Mouse (Mus musculus) left cerebral cortex, adult 8-10 months (tissue): Measurements from ENCODE around the gene Cldn10. TPM values are rescaled to one million over a fixed set of nuclear protein-coding genes. Genes with fewer than 3 reads are reported as not detected.

ENCODE experiments used
- DNase-seq, 2 experiments: peaks; one replicate each; pipeline ENCODE4 v3.0.0; 2022; ENCODE audit warnings: low spot score in 2 of 2
- total RNA-seq, 4 experiments: library from RNA; stranded (reverse); gene quantifications; 2 replicates each; pipeline ENCODE4 v1.2.4; 2022

Gene Cldn10
- total RNA-seq, 4 experiments from 2014 or later: 21.3 to 33.1 (median 30.4) TPM

DNA sequence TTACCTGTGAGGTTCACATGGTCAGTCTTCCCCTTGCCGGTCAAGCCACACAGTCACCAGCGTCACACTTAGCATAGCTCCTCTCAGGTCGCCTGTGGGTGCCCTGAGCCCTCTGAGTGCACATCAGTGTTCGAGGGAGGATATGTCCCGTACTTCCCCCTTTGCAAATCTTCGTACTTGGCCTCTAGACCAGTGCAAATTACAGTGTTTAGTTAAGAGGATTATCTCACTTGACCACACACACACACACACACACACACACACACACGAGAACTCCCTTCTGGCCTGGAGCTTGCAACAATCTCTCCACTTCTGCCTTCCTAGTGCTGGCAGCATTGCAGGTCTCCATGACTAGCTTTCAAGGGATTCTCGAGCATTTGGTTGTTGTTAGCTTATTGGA is 38.6 kb downstream of the Cldn10 start:
- no peak for DNase-seq

DNA sequence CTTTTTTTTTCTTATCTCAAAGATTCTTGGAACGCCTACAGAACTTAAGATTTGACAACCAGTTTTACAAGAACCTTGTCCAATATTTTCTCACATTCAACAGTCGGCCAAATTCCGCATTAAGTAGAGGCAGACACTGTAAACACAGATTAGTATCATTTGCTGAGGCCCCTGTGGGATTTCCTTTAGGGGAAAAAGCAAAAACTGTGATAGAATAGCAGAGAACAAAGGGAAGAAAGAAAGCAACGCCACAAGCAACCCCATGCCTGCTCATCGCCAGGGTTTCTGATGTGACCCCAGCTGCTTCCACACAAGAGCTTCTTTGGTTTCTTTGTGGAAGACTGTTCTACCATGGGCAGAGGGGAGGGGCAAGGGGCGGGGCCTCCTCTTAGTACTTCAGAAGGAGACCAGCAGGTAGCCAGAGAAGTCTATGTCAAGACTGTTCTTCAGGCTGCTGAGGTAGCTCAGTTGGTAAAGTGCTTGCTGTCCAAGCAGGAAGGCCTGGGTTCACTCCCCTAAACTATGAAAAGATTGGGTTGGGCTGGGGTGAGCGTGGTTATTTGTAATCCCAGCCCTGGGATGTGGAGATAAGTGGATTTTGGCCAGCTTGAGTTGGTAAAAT is 39.7 kb downstream of the Cldn10 start:
- DNase-seq: no peak

DNA sequence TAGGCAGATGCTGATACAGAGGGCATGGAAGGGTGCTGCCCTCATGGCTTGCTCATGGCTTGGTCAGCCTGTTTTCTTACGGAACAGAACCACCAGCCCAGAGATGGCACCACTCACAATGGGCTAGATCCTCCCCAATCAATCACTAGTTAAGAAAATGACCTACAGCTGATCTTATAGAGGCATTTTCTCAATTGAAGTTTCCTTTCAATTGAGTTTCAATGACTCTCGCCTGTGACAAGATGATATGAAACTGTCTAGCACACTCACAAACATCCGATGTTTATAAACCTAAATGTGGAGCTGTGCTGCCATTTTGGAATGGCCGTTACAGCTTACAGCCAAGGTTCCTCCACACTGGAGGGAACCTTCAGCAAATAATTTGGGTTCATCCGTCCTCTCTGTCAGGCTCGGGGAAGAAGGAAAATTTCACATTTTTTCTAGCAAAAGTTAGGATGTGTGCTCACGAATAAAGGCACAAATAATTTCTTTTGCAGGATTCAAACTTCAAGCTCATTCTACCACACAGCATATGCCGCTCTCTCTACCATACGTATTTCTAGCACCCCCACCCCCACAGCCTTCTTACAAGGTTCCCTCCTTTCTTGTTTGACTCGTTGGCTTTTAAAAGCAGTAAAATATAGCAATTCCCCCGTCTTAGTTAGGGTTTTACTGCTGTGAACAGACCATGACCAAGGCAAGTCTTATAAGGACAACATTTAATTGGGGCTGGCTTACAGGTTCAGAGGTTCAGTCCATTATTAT is 41.8 kb downstream of the Cldn10 start:
- DNase-seq: peak in 1 of 2 experiments; percentile 29

DNA sequence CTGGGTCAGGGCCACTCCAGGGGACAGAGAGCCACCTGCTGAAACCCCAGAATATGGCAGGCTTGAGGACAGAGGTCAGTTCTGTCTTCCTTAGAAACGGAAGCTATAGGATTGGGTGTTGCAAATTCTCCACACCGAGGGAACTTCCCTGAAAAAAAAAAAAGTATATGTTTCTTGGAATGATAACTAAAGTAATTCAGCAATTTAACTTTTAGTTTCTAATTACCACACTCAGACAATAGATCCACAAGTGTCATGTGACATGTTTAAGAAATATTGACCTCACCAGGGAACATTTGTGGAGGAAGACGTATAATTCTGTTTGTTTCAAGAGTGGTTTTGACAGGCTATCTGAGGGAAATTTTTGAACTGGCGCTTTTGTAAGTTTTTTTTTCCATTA is 43.9 kb downstream of the Cldn10 start:
- DNase-seq: no peak

DNA sequence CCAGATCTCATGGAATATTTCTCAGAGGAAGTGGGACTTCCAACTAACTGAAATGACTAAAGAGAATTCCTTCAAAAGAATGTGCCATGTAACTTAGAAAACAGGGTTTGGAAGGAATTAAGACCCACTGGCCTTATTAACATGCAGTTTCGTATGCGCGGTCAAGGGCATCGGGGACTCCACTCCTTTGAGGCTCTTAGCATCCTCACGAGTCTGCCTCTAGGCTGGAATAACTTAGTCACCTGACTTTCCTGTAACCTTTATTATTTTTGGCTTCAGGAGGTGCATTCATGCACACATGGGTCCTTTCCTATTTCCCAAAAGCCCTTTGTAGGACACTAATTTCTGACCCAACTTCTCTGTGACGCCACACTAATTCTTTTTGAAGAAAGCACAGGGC is 45.5 kb downstream of the Cldn10 start:
- no peak for DNase-seq

DNA sequence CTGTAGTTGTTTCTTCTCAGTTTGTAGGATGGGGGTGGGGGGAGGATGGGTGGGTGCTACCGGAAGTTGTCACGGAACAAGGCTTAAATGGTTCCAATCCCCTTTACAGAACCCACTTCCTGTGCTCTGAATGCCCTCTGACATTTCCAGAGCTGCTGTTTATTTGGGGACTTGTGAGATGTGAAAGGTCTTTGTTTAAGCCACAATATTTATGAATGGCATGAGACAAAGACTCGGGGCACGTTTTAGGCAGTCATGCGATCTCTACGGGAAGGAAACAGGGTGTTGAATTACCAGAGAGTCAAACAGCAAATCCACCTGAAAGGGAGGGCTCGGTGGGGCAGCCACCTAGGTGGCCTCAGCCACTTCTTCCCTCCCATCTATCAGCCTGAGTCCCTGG is 46.6 kb downstream of the Cldn10 start:
- DNase-seq: no peak

DNA sequence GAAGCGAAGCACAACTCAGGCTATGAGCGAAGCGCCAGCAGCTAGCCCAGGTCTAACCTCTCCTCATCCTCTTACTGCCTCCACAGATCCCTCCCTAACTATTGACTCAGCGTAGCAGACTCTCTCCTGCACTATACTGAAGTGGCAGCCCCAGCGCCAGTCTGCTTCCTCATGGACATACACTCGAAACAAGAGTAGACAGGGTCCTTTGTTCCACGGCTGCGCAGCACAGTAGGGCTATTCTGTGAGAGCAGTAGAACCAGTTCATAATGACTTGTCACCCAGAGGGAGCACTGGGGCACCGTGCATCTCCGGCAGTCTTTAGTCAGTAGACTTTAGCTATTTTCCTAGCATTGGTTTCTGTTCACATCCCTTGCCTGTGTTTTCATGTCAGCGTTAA is 48.4 kb downstream of the Cldn10 start:
- DNase-seq: no peak

DNA sequence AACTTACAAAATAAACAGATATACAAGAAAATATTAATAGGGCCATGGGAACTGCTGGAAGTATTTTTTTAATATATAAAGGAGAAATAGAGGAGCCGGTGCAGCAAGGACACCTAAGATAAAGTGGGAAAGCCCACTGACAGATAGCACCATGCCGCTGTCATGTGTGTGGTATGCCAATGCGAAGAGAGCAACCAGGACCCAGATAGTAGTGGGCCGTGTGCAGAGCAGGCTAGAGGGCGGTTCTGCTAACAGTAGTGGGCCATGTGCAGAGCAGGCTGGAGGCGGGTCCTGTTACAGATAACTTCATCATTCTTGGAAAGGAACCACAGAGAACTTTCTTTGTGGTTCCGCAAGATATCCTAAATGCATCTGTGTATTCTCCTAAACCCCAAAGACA is 49.0 kb downstream of the Cldn10 start:
- DNase-seq: no peak

DNA sequence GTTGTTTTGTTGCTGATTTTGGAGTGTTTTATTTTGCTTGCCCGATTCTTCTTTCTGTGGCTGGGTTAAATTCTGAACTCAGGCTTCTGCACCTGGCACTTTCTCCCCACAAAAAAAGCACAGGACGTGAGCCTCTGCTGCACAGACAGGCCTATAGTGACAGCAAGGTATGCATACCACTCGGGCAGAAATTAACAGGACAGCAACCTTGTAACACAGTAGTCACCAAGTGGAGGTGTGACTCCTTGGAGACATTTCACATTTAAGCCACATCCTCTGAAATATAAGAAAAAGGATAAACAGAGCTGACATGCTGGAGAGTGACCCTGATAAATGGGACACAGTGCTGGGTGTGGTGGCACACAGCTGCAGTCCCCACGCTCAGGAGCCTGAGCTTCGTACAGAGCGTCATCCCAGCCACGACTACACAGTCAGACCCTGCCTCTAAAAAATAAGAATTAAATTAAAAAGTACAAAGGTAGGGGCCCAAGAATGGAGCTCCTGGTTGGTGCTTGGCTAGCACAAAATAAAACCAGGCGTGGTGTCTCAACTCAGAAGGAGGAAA is 50.9 kb downstream of the Cldn10 start:
- no peak for DNase-seq

DNA sequence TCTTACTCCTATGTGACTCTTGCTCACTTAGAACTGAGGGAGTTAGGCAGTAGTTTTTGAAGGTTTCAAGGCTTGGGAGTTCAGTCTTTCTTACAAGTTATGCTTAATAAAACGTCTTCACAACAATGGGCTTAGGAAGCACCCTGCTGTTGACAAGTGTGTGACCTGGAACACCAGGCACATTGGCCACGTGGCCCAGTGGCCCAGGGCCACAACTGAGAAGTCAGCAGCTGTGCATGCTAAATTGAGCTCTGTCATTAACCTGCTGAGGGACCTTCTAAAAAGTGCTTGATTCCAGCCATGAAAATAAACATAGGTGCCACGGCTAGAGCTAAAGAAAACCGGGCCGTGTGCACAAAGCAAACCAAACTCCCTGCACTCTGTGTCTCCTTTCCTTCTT is 51.7 kb downstream of the Cldn10 start:
- DNase-seq: no peak

DNA sequence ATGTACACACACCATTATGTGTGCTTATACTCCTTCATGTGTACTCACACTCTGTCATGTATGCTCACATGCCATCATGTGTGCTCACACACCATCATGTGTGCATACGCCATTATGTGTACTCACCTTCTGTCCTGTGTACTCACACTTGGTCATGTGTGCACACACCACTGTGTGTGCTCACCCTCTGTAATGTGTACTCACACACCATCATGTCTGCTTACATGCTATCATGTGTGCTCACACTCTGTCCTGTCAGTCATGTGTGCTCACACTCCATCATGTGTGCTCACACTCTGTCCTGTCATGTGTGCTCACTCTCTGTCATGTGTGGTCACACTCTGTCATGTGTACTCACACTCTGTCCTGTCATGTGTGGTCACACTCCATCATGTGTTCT is 52.3 kb downstream of the Cldn10 start:
- no peak for DNase-seq

DNA sequence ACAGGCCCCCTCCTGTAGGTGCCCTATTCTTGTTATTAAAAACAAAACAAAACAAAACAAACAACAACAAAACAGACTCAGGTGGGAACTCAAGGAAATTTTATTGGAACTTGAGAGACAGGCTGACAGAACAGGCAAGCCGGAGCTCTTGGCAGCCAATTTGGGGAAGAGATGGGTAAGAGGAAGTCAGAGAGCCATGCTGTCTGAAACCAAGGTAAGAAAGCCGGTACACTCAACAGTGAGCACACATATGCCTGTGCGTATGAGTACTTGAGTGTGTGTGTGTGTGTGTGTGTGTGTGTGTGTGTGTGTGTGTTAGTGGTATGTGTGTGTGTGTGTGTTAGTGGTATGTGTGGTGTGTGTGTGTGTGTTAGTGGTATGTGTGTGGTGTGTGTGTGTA is 54.6 kb downstream of the Cldn10 start:
- DNase-seq: no peak

DNA sequence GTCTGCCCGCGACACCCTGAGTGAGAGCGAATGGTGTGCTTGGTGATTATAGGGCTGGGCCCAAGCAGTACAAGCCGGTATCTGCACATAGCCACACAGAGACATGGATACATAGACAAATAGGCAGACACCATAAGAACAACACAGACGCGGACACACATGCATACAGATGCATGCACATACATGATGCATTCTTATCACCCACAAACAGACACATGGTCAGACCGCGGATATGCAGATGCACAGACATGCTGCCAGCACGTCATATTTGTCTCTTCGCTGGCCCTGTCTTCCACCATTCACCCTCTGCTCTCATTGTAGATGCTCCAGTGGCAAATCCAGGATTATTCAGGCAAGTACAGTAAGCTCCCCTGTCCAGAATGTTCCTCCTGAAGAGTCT is 59.1 kb downstream of the Cldn10 start:
- DNase-seq: no peak

DNA sequence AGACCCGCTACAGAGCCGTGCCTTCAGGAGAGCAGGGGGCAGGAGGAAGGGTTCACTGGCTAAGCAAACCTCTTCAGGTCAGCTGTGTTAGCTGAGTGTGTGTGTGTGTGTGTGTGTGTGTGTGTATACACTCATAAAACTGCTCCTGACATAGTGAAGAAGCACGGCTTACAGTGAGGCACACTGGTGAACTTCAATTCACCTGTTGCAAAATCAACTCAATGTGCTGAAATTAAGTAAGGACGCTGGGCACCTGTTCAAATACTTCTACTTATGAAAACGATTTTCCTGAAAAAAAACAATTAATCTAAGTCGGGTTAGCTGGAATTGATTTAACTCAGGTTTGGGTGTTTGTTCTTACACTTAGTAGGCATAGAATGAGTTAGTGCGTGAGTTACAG is 60.5 kb downstream of the Cldn10 start:
- no peak for DNase-seq

DNA sequence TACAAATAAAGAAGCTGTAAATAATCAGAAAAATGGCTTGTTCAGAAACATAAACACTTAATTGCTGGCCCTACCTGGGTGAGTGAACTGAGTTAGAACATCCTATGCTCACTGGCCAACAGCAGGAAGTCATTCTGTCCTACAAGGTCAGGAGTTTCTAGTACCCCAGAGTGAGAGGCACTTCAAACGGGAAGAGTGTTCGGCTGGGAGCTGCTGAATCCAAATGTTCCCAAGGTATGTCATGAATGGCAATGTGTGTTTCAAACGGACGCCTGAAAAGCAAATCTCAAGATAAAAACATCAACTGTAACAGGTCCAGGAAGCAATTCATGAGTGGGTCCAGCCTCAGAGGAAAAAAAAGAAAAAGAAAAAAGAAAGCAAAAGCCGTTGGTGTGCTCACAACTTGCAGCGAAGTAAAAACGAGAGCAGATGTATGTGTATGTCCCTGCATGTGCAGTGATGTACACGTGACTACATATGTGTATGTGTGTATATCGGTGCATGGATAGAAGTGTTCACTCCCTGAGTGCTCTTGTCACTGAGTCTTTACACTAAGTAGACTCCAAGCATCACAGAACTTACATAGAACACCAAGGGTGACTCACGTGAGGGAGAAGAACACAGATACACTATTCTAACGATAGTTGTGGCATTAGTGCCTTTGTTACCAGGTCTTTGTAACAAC is 62.4 kb downstream of the Cldn10 start:
- no peak for DNase-seq

DNA sequence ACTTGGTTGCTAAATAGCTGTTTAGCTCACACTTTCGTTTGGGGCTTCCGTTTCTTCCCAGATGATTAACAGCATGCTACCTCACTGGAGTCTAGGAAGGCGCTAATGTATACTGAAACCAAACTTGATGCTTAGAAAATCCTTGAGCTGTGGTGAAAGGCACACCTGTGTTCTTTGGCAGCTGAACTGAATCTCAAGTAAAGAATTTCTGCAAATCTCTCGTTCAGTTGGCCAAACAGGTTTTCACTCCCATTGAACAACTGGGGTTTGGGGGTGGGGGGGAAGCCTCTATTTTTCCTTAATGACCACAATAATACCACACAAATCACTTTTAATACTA is 63.0 kb downstream of the Cldn10 start:
- no peak for DNase-seq

DNA sequence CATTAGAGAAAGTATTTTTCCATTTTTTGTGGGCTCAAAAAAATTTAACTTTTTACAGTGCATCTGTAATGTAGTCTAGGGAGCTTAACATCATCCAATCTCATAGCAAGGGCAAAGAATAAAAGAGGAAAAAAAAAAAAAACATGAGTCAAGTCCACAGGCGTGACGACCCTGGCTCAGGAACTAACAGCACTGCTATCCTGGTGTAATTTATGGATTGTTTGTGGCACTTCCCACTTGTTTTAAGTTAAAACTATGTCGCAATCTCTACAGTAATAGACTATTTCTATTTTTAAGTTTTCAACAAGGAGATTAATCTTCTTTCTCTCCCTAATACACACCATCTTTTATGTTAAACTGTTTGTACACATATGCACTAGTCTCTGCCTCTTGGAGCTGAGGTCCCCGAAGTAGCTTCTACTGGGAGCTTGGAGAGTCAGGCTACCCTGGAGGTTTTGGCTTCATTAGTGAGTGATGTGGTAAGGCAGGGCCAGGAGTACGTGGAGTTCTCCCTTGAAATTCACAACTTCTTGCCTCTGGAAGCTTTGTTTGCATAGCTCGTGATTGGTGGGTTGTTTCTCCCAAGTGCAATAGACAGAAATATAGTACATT is 63.9 kb downstream of the Cldn10 start:
- no peak for DNase-seq

DNA sequence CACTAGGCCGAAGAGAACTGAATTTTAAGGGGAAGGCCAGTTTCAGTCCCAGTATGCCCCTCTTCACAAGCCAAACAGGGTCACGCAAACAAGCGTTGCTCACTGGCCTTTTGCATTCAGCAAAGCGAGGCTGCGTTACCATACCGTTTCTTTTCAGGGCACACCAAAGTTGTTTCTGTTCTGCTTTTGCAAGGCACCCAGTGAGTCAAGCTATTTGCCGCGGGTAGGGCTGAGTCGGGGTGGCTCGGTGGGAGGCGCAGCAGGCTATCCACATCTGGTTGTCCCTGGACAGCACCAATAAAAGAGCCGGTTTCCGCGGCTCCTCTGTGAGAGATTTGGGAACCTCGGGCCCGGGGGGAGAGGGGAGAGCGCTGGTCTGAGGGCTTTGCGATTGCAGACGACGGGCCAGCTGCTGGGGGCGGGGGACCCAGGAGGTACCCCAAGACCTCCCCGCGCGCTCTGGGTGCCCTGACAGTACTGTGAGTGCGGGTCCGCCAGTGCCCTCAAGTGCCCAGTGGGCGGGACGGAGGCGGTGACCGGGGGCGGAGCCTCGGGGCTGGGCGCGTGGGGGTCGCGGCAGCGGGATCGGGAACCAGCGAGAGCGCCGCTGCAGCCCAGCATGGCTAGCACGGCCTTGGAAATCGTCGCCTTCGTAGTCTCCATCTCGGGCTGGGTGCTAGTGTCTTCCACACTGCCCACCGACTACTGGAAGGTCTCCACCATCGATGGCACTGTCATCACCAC is 66.8 kb downstream of the Cldn10 start:
- no peak for DNase-seq

DNA sequence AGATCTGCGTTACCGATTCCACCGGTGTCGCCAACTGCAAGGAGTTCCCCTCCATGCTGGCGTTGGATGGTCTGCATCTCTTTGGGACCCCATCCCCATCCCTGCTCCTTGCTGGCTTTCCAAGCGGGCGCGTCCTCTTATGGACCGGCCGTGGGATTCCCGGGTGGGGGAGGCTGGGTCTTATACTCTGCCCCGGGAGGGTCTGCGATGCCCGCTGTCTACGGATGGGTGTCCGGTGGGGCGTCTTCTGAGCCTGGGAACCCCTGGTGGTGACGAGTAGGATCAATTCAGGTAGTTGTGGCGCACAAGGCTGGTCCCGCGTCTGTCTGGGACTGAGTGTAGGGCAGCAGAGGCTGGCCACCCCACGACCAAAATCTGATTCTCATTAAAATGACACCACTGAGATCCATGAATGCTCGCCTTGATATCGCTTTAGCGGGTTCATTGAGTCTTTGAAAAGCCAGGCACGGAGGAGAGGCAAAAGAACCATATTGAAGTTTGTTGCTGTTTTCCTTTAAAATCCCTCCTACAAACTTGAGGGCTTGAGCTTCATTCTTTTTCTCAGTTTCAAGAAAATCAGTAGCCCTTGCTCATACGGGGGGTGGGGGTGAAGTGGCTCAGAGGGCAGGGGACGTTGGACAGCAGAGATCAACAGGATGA is 67.6 kb downstream of the Cldn10 start:
- DNase-seq: no peak

DNA sequence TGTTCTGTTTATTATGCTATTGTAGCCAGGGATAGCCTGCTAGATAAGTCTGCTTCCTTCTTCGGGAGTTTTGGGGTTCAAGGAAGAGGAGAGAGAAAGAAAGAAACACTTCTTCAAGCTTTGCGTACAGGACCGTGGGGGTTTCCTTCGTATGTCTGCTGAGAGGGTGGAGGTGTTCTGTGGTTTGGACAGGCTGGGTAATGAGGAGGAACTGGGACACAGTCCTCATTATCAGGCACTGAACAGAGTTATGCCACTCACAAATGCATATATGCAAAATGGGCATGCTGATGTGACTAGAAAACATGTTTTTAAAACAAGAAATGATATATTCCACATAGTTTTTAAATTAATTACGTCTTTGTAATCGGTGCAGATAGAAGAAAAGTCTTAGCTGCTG is 68.9 kb downstream of the Cldn10 start:
- no peak for DNase-seq

DNA sequence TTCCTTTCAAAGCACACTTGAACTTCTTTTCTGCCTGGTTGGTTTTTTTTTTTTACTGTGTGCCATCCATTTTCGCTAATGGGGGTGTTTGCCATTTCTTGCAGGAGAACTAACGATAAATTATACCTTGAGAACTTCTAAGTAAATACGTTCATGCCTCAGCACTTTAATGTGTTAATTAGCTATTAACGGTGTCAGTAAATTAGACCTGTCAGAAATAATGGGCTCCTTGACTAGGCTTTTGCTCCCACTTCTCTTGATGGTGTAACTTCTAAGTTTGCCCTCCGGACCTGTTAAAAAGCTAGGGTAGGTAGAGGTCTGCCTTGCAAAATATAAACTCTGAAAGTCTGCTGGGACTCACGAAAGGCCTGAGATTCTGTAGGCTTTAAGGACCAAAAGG is 70.6 kb downstream of the Cldn10 start:
- DNase-seq: no peak
